Mouse (Mus musculus) ES-Bruce4 (cell line): ENCODE results near the gene Dlgap4. TPM values are rescaled to one million over a fixed set of nuclear protein-coding genes. Genes with fewer than 3 reads are reported as not detected.

ENCODE experiments used
- H3K27ac ChIP-seq: 2 replicates; pipeline ENCODE4 v1.5.1; 2012; ENCODE audit warnings: low read length, inconsistent platforms; ENCODE audit not compliant: insufficient read depth
- H3K27me3 ChIP-seq: 2 replicates; pipeline ENCODE4 v1.6.1; 2012; ENCODE audit warnings: mild to moderate bottlenecking, low read length, inconsistent platforms; ENCODE audit not compliant: control insufficient read depth, poor library complexity, insufficient read depth, severe bottlenecking
- H3K36me3 ChIP-seq: 2 replicates; pipeline ENCODE4 v1.6.1; 2012; ENCODE audit warnings: inconsistent platforms, mild to moderate bottlenecking, low read length, moderate library complexity; ENCODE audit not compliant: control insufficient read depth, poor library complexity, insufficient read depth, severe bottlenecking
- H3K4me1 ChIP-seq: one replicate; pipeline ENCODE4 v1.8.1; 2011; ENCODE audit warnings: low read length; ENCODE audit not compliant: control insufficient read depth, insufficient read depth
- H3K4me3 ChIP-seq: 2 replicates; pipeline ENCODE4 v1.5.1; 2011; ENCODE audit warnings: low read depth, mild to moderate bottlenecking, low read length
- H3K9ac ChIP-seq: 2 replicates; pipeline ENCODE4 v1.6.1; 2012; ENCODE audit warnings: low read depth, mild to moderate bottlenecking, inconsistent platforms; ENCODE audit not compliant: poor library complexity, severe bottlenecking
- H3K9me3 ChIP-seq: replicated peaks from 2 replicates; pipeline ENCODE4 v1.6.1; 2012; ENCODE audit warnings: mild to moderate bottlenecking, low read length, inconsistent platforms; ENCODE audit not compliant: control insufficient read depth, poor library complexity, insufficient read depth, severe bottlenecking
- CTCF ChIP-seq: IDR thresholded peaks from one replicate; pipeline ENCODE4 v1.8.1; 2011; ENCODE audit warnings: low read depth, low read length
- EP300 ChIP-seq: IDR thresholded peaks from 2 replicates; pipeline ENCODE4 v1.6.1; 2011; ENCODE audit warnings: low read depth, low read length; ENCODE audit not compliant: insufficient read depth
- POLR2A ChIP-seq: IDR thresholded peaks from one replicate; pipeline ENCODE4 v1.8.1; 2011; ENCODE audit warnings: low read length; ENCODE audit not compliant: insufficient read depth
- polyA plus RNA-seq: library from polyadenylated mRNA; stranded (reverse); fragments of >200 nt; gene quantifications from 2 replicates; pipeline ENCODE4 v1.2.4, GENCODE M21; 2011; ENCODE audit warnings: low read depth; ENCODE audit not compliant: missing spikeins, insufficient read depth, insufficient read length

Dlgap4 gene
- polyA plus RNA-seq, 1 experiment = 60.6 TPM

- TF ChIP-seq EP300 (no peak), CTCF (no peak), POLR2A (no peak)
- Histone ChIP-seq H3K27me3 (no peaks in the 10 kb centered on the region), H3K27ac (no peak overlapping the region), H3K9ac (no peak overlapping the region), H3K4me3 (no peak overlapping the region), H3K9me3 (no peaks in the 10 kb centered on the region), H3K4me1 (peaks cover 3% of the 10 kb centered on the region), H3K36me3 (no peaks in the 10 kb centered on the region)
Measured at GRCm38 (mm10) chr2:156778571-156778970, 165.1 kb downstream of the Dlgap4 start.

GRCm38 (mm10) chr2:156779036-156779435, 165.5 kb downstream of the Dlgap4 start:
- H3K4me1 ChIP-seq = peaks cover 3% of the 10 kb centered on the region
- H3K27ac ChIP-seq = no peak overlapping the region
- TF ChIP-seq CTCF (no peak), POLR2A (no peak), EP300 (no peak)
- no peaks in the 10 kb centered on the region for H3K36me3 ChIP-seq
- no peak overlapping the region for H3K9ac ChIP-seq
- H3K4me3 ChIP-seq = no peak overlapping the region
- H3K9me3 ChIP-seq = no peaks in the 10 kb centered on the region
- H3K27me3 ChIP-seq = no peaks in the 10 kb centered on the region

DNA sequence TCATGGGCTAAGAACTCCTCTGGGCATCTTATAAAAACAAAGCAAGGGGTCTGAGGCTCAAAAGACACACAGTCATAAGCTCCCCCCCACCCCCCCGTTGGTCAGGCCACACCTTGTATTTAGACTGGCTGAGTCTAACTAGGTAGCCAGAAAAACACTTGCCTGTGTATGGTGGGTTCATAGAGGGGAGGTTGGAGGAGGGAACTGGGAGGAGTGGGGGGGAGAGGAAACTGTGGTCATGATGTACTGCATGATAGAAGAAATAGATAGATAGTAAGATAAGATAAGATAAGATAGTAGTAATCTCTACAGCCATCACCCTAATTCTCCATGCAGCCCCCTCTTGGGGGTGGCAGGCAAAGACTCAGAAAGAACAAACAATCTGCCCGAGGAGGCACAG, 166.0 kb downstream of the Dlgap4 start:
- H3K36me3 ChIP-seq = no peaks in the 10 kb centered on the region

DNA sequence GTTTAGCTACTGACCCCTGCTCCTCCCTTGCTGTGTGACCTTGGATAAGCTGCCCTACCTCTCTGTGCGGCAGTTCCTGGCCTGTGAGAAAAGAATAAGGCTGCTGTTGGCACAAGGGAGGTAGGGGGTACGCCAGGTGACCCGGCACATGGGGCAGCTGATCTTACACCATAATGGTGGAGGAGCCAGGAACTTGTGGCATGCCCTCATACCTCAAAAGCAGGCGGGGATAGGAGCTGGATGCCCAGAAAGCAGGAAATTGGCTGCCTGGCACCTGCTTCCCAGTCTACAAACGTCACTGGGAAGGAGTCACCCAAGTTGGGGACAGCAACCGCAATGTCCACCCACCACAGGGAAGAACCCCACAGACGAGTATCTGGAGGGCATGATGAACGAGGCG, 166.6 kb downstream of the Dlgap4 start:
- Histone ChIP-seq H3K4me3 (no peak overlapping the region), H3K27me3 (no peaks in the 10 kb centered on the region), H3K4me1 (peaks cover 3% of the 10 kb centered on the region), H3K9ac (no peak overlapping the region), H3K9me3 (0 out of 2 replicates have a peak, but pooled peaks cover under 1% of the 10 kb centered on the region), H3K36me3 (no peaks in the 10 kb centered on the region), H3K27ac (no peak overlapping the region)
- TF ChIP-seq POLR2A (no peak), EP300 (no peak), CTCF (no peak)

More for the DNA sequence above, 166.0 kb downstream of the Dlgap4 start:
- H3K4me3 ChIP-seq = no peak overlapping the region
- no peak overlapping the region for H3K9ac ChIP-seq
- H3K27ac ChIP-seq = no peak overlapping the region
- H3K4me1 ChIP-seq = peaks cover 3% of the 10 kb centered on the region
- TF ChIP-seq CTCF (no peak), EP300 (no peak), POLR2A (no peak)
- no peaks in the 10 kb centered on the region for H3K9me3 ChIP-seq
- H3K27me3 ChIP-seq = no peaks in the 10 kb centered on the region

- Histone ChIP-seq H3K36me3 (no peaks in the 10 kb centered on the region), H3K27ac (no peak overlapping the region), H3K9ac (no peak overlapping the region), H3K4me1 (peaks cover 3% of the 10 kb centered on the region), H3K4me3 (peak overlapping the region; percentile 51), H3K27me3 (no peaks in the 10 kb centered on the region), H3K9me3 (peaks cover 5% of the 10 kb centered on the region)
- TF ChIP-seq POLR2A = no peak
- no peak for TF ChIP-seq EP300
- TF ChIP-seq CTCF = no peak
Measured at GRCm38 (mm10) chr2:156780752-156781151, 167.2 kb downstream of the Dlgap4 start.

DNA sequence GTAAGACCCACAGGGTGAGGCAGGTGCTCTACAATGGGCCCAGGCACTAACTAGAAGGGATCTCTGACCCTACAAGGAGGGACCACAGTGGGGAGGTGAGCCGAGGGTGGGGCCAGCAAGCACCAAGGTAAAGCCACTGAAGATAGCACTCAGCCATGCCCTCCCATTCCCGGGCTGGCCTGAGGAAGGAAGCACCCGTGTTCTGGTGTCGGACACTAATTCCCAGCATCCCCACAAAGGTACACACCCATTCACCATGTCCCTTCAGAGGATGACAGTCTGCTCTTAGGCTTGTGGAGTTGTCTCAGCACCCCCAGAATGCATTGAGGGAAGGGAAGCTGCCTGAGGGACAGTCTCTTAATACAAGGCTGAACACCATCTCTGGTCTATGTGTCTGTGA, 167.8 kb downstream of the Dlgap4 start:
- Histone ChIP-seq H3K27ac (no peak overlapping the region), H3K9ac (no peak overlapping the region), H3K36me3 (no peaks in the 10 kb centered on the region), H3K27me3 (no peaks in the 10 kb centered on the region), H3K4me1 (peaks cover 3% of the 10 kb centered on the region), H3K4me3 (no peak overlapping the region; the same call in 1 of the 2 replicates), H3K9me3 (peaks cover 9% of the 10 kb centered on the region)
- TF ChIP-seq CTCF (no peak), POLR2A (no peak), EP300 (no peak)
